Mouse (Mus musculus): ENCODE data around the gene Megf11. TPM values are rescaled to one million over a fixed set of nuclear protein-coding genes. Genes with fewer than 3 reads are reported as not detected.
"Not testable (repeated sequence)": the region's sequence is repeated elsewhere in the genome, so short reads cannot be mapped to it uniquely, and the experiment has no call there.

Gene Megf11
- polyA plus RNA-seq, 1 experiment, result 0.67 TPM

DNA sequence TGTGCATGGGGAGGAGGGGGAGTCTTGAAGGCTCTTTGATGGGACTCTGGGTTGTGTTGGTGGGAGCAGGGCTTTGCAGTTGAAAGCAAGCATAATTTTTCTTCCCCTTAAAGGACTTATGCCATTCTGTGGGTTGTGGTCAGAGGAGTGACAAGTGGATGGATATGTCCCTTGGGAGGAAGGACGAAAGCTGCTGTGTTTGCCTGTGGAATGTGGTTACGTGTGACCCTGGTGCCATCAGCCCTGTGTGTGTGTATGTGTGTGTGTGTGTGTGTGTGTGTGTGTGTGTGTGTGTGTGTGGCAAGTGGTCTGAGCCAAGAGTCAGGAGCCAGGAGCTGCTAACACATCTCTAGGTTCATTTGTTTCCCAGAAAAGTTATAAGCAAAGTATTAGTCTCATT is 87.7 kb downstream of the Megf11 start:
- TF ChIP-seq CTCF (IDR thresholded peaks at IDR 0.05; ENCODE audit: insufficient read depth, low read length) (no peak), POLR2A (IDR thresholded peaks at IDR 0.05; ENCODE audit: borderline replicate concordance, extremely low read depth, low read depth, low read length) (no peak)
- DNase-seq, result no peak
- Histone ChIP-seq H3K4me1 (ENCODE audit: control insufficient read depth, insufficient read depth, low read length) (no peaks in the 10 kb centered on the region), H3K4me3 (replicated peaks; ENCODE audit: extremely low read depth, low read depth, low read length) (no peak overlapping the region)
- 54% methylated on average over 2 of the region's 2 CpGs for WGBS

- Histone ChIP-seq H3K4me3 (replicated peaks; ENCODE audit: extremely low read depth, low read depth, low read length) (no peak overlapping the region), H3K4me1 (ENCODE audit: control insufficient read depth, insufficient read depth, low read length) (no peaks in the 10 kb centered on the region)
- TF ChIP-seq CTCF (IDR thresholded peaks at IDR 0.05; ENCODE audit: insufficient read depth, low read length) (no peak), POLR2A (IDR thresholded peaks at IDR 0.05; ENCODE audit: borderline replicate concordance, extremely low read depth, low read depth, low read length) (no peak)
- 44% methylated on average over 4 of the region's 4 CpGs for WGBS
- DNase-seq, result no peak
Measured at GRCm38 (mm10) chr9:64473695-64474094, 88.3 kb downstream of the Megf11 start.

GRCm38 (mm10) chr9:64474142-64474541 is 88.7 kb downstream of the Megf11 start:
- TF ChIP-seq POLR2A (IDR thresholded peaks at IDR 0.05; ENCODE audit: borderline replicate concordance, extremely low read depth, low read depth, low read length) (no peak), CTCF (IDR thresholded peaks at IDR 0.05; ENCODE audit: insufficient read depth, low read length) (no peak)
- WGBS, result 39% methylated on average over 4 of the region's 4 CpGs
- DNase-seq, result no peak
- H3K4me3 ChIP-seq (replicated peaks; ENCODE audit: extremely low read depth, low read depth, low read length), result no peak overlapping the region
- H3K4me1 ChIP-seq (ENCODE audit: control insufficient read depth, insufficient read depth, low read length), result no peaks in the 10 kb centered on the region

GRCm38 (mm10) chr9:64475942-64476341 is 90.5 kb downstream of the Megf11 start:
- H3K4me1 ChIP-seq (ENCODE audit: control insufficient read depth, insufficient read depth, low read length), result no peaks in the 10 kb centered on the region
- 70% methylated on average over 2 of the region's 2 CpGs for WGBS
- H3K4me3 ChIP-seq (replicated peaks; ENCODE audit: extremely low read depth, low read depth, low read length), result no peak overlapping the region
- TF ChIP-seq POLR2A (IDR thresholded peaks at IDR 0.05; ENCODE audit: borderline replicate concordance, extremely low read depth, low read depth, low read length), result no peak
- no peak for TF ChIP-seq CTCF (IDR thresholded peaks at IDR 0.05; ENCODE audit: insufficient read depth, low read length)
- DNase-seq, result no peak

- WGBS, result 82% methylated on average over 7 of the region's 7 CpGs
- not testable (repeated sequence) for DNase-seq; H3K4me3 ChIP-seq (replicated peaks; ENCODE audit: extremely low read depth, low read depth, low read length); H3K4me1 ChIP-seq (ENCODE audit: control insufficient read depth, insufficient read depth, low read length)
Measured at GRCm38 (mm10) chr9:64477397-64477796, 92.0 kb downstream of the Megf11 start.

- Histone ChIP-seq H3K4me1 (ENCODE audit: control insufficient read depth, insufficient read depth, low read length) (no peaks in the 10 kb centered on the region), H3K4me3 (replicated peaks; ENCODE audit: extremely low read depth, low read depth, low read length) (no peak overlapping the region)
- WGBS, result 81% methylated on average over 5 of the region's 5 CpGs
- TF ChIP-seq CTCF (IDR thresholded peaks at IDR 0.05; ENCODE audit: insufficient read depth, low read length), result no peak
- TF ChIP-seq POLR2A (IDR thresholded peaks at IDR 0.05; ENCODE audit: borderline replicate concordance, extremely low read depth, low read depth, low read length), result no peak
- no peak for DNase-seq
Measured at GRCm38 (mm10) chr9:64482126-64482525, 96.7 kb downstream of the Megf11 start.

- no peaks in the 10 kb centered on the region for H3K4me1 ChIP-seq (ENCODE audit: control insufficient read depth, insufficient read depth, low read length)
- TF ChIP-seq CTCF (IDR thresholded peaks at IDR 0.05; ENCODE audit: insufficient read depth, low read length) (no peak), POLR2A (IDR thresholded peaks at IDR 0.05; ENCODE audit: borderline replicate concordance, extremely low read depth, low read depth, low read length) (no peak)
- no peak for DNase-seq
- H3K4me3 ChIP-seq (replicated peaks; ENCODE audit: extremely low read depth, low read depth, low read length), result no peak overlapping the region
- WGBS, result 52% methylated on average over 4 of the region's 4 CpGs
Measured at GRCm38 (mm10) chr9:64487377-64487776, 102.0 kb downstream of the Megf11 start.

GRCm38 (mm10) chr9:64494647-64495046 is 109.2 kb downstream of the Megf11 start:
- no peak for DNase-seq
- H3K4me1 ChIP-seq (ENCODE audit: control insufficient read depth, insufficient read depth, low read length), result no peaks in the 10 kb centered on the region
- TF ChIP-seq CTCF (IDR thresholded peaks at IDR 0.05; ENCODE audit: insufficient read depth, low read length) (no peak), POLR2A (IDR thresholded peaks at IDR 0.05; ENCODE audit: borderline replicate concordance, extremely low read depth, low read depth, low read length) (no peak)
- no peak overlapping the region for H3K4me3 ChIP-seq (replicated peaks; ENCODE audit: extremely low read depth, low read depth, low read length)
- 88% methylated on average over 6 of the region's 6 CpGs for WGBS

DNA sequence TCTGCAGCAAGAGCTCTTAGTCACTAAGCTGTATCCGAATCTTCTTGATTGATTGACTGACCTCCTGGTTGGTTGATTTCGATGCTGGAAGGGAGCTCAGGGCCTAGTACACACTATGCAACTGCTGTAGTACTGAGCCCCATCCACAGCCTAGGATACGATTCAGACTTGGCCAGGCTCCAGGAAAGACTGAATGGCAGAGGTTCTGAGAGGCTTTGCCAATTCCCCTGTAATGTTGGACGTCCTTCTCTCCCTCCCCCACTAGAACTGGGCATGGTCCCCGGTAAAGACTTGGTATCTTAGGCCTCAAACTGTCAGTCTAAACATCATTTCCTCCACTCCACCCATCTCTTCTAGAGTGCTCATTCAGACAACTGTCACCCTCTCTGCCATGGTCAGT is 113.5 kb downstream of the Megf11 start:
- Histone ChIP-seq H3K4me1 (ENCODE audit: control insufficient read depth, insufficient read depth, low read length) (no peaks in the 10 kb centered on the region), H3K4me3 (replicated peaks; ENCODE audit: extremely low read depth, low read depth, low read length) (no peak overlapping the region)
- WGBS, result 41% methylated on average over 5 of the region's 5 CpGs
- no peak for DNase-seq
- TF ChIP-seq POLR2A (IDR thresholded peaks at IDR 0.05; ENCODE audit: borderline replicate concordance, extremely low read depth, low read depth, low read length) (no peak), CTCF (IDR thresholded peaks at IDR 0.05; ENCODE audit: insufficient read depth, low read length) (no peak)

DNA sequence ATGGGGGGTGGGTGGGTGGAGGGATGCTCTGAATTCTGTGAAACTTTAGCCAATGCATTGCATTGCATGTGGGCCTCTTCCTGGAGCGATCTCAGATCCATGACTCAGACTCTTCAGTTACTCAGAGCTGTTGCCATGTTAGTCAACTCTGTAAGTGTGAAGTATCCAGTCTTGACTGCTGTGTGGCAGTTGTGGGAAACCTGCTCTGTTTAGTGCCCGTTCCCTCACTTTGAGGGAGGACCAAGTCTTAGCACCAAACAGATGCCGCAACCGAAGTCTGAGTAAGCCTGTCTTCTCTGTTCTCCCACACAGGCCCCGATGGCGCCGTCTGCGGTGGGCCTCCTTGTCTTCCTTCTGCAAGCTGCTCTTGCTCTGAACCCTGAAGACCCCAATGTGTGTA is 115.8 kb downstream of the Megf11 start:
- TF ChIP-seq POLR2A (IDR thresholded peaks at IDR 0.05; ENCODE audit: borderline replicate concordance, extremely low read depth, low read depth, low read length), result no peak
- no peak for TF ChIP-seq CTCF (IDR thresholded peaks at IDR 0.05; ENCODE audit: insufficient read depth, low read length)
- 94% methylated on average over 8 of the region's 8 CpGs for WGBS
- H3K4me3 ChIP-seq (replicated peaks; ENCODE audit: extremely low read depth, low read depth, low read length), result no peak overlapping the region
- DNase-seq, result no peak
- H3K4me1 ChIP-seq (ENCODE audit: control insufficient read depth, insufficient read depth, low read length), result no peaks in the 10 kb centered on the region

GRCm38 (mm10) chr9:64503996-64504395 is 118.6 kb downstream of the Megf11 start:
- DNase-seq, result no peak
- no peaks in the 10 kb centered on the region for H3K4me1 ChIP-seq (ENCODE audit: control insufficient read depth, insufficient read depth, low read length)
- no peak overlapping the region for H3K4me3 ChIP-seq (replicated peaks; ENCODE audit: extremely low read depth, low read depth, low read length)
- 73% methylated on average over 1 of the region's 1 CpGs for WGBS
- TF ChIP-seq CTCF (IDR thresholded peaks at IDR 0.05; ENCODE audit: insufficient read depth, low read length), result no peak
- no peak for TF ChIP-seq POLR2A (IDR thresholded peaks at IDR 0.05; ENCODE audit: borderline replicate concordance, extremely low read depth, low read depth, low read length)
